Mouse (Mus musculus): ENCODE measurements around the gene Lrrc8a. TPM values are rescaled to one million over a fixed set of nuclear protein-coding genes. Genes with fewer than 3 reads are reported as not detected.

Gene Lrrc8a
- polyA plus RNA-seq, 1 experiment from 2014 or later, result 42.9 TPM

Other genes with a start within 250 kb of the Lrrc8a start
- gene Wdr34, start 188.8 kb upstream of the Lrrc8a start, polyA plus RNA-seq (2015; fragmentation: Nextera tagmentation; extraction: Ambion mirVana), result 45.5 and 46.9 TPM in 2 replicates
- 351 and 370 TPM in 2 replicates for gene Set, start 180.3 kb upstream of the Lrrc8a start, polyA plus RNA-seq (2015; fragmentation: Nextera tagmentation; extraction: Ambion mirVana)
- 8.2 and 9.5 TPM in 2 replicates for gene Pkn3, start 160.0 kb upstream of the Lrrc8a start, polyA plus RNA-seq (2015; fragmentation: Nextera tagmentation; extraction: Ambion mirVana)
- 25.2 and 30.0 TPM in 2 replicates for gene Zdhhc12, start 144.1 kb upstream of the Lrrc8a start, polyA plus RNA-seq (2015; fragmentation: Nextera tagmentation; extraction: Ambion mirVana)
- 9.3 and 10.1 TPM in 2 replicates for gene Zer1, start 113.1 kb upstream of the Lrrc8a start, polyA plus RNA-seq (2015; fragmentation: Nextera tagmentation; extraction: Ambion mirVana)
- 6.9 and 9.3 TPM in 2 replicates for gene Tbc1d13, start 104.0 kb upstream of the Lrrc8a start, polyA plus RNA-seq (2015; fragmentation: Nextera tagmentation; extraction: Ambion mirVana)
- 17.7 and 18.9 TPM in 2 replicates for gene Endog, start 66.2 kb upstream of the Lrrc8a start, polyA plus RNA-seq (2015; fragmentation: Nextera tagmentation; extraction: Ambion mirVana)
- gene Spout1, start 59.3 kb upstream of the Lrrc8a start, polyA plus RNA-seq (2015; fragmentation: Nextera tagmentation; extraction: Ambion mirVana), result 75.8 and 77.2 TPM in 2 replicates
- gene Kyat1, start 31.9 kb upstream of the Lrrc8a start, polyA plus RNA-seq (2015; fragmentation: Nextera tagmentation; extraction: Ambion mirVana), result 14.7 and 15.5 TPM in 2 replicates
- gene Gm28035, start 2.9 kb downstream of the Lrrc8a start, polyA plus RNA-seq (2015; fragmentation: Nextera tagmentation; extraction: Ambion mirVana), result 0.09 and 0.16 TPM in 2 replicates
- 5.0 and 6.0 TPM in 2 replicates for gene Phyhd1, start 28.5 kb downstream of the Lrrc8a start, polyA plus RNA-seq (2015; fragmentation: Nextera tagmentation; extraction: Ambion mirVana)
- gene Gm28038, start 43.3 kb downstream of the Lrrc8a start, polyA plus RNA-seq (2015; fragmentation: Nextera tagmentation; extraction: Ambion mirVana), result not detected in 2 replicates
- 31.4 and 31.7 TPM in 2 replicates for gene Dolk, start 48.6 kb downstream of the Lrrc8a start, polyA plus RNA-seq (2015; fragmentation: Nextera tagmentation; extraction: Ambion mirVana)
- gene Nup188, start 48.7 kb downstream of the Lrrc8a start, polyA plus RNA-seq (2015; fragmentation: Nextera tagmentation; extraction: Ambion mirVana), result 29.0 and 34.3 TPM in 2 replicates
- gene Sh3glb2, start 121.6 kb downstream of the Lrrc8a start, polyA plus RNA-seq (2015; fragmentation: Nextera tagmentation; extraction: Ambion mirVana), result 106 and 114 TPM in 2 replicates
- 21.8 and 22.9 TPM in 2 replicates for gene Miga2, start 126.5 kb downstream of the Lrrc8a start, polyA plus RNA-seq (2015; fragmentation: Nextera tagmentation; extraction: Ambion mirVana)
- 34.6 and 34.7 TPM in 2 replicates for gene Dolpp1, start 154.5 kb downstream of the Lrrc8a start, polyA plus RNA-seq (2015; fragmentation: Nextera tagmentation; extraction: Ambion mirVana)
- gene Crat, start 178.1 kb downstream of the Lrrc8a start, polyA plus RNA-seq (2015; fragmentation: Nextera tagmentation; extraction: Ambion mirVana), result 29.4 and 32.1 TPM in 2 replicates
- gene Ptpa, start 178.3 kb downstream of the Lrrc8a start, polyA plus RNA-seq (2015; fragmentation: Nextera tagmentation; extraction: Ambion mirVana), result 146 and 154 TPM in 2 replicates
- gene Ier5l, start 236.5 kb downstream of the Lrrc8a start, polyA plus RNA-seq (2015; fragmentation: Nextera tagmentation; extraction: Ambion mirVana), result 2.2 and 3.0 TPM in 2 replicates

Data from embryonic facial prominence, embryonic 15.5 days (tissue).